Mouse (Mus musculus) heart, adult 2 months (tissue): ENCODE measurements around the gene Ccne1.

ENCODE experiments used
- CTCF ChIP-seq: fragments of 200-600 bp; IDR thresholded peaks from 2 replicates; pipeline ENCODE4 v1.8.1; 2022; ENCODE audit warnings: antibody characterized with exemption, mild to moderate bottlenecking, moderate library complexity
- EP300 ChIP-seq: fragments of 200-500 bp; IDR thresholded peaks from 2 replicates; pipeline ENCODE4 v1.6.1; 2011; ENCODE audit warnings: low read depth, low read length, control low read depth; ENCODE audit not compliant: insufficient read depth
- POLR2A ChIP-seq: fragments of 200-500 bp; IDR thresholded peaks from 2 replicates; pipeline ENCODE4 v1.6.1; 2011; ENCODE audit warnings: mild to moderate bottlenecking, low read depth, low read length, control low read depth; ENCODE audit not compliant: insufficient read depth

DNA sequence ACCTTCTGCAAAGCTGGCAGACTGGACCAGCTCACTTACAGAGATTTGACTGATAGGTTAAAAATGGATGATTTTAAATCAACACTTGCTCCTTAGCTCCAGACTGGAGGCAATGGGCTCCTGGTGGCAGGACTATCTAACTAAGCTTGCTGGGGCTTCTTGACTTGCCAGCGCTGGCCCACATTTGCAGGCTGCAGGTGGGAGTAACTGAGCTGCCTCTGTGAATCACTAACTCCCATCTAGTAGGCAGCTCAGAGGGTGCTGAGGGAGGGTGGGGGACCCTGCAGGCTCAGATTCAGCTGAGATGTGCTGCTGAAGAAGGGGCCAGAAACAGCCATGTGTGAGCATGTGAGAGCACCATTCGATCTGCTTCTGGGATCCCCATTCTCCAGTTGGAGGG is 51.3 kb downstream of the Ccne1 start:
- TF ChIP-seq CTCF (no peak), POLR2A (no peak), EP300 (no peak)
